Mouse (Mus musculus): ENCODE measurements at regions not wholly inside any gene's neighbourhood (a gene's known extent, or its start where the extent isn't known, plus 50 kb on each side); places are given as distances from the start of the nearest gene placed in this dataset.

- no peak for TF ChIP-seq POLR2A (IDR thresholded peaks at IDR 0.05; ENCODE audit: borderline replicate concordance, low read depth, low read length)
- no peak for TF ChIP-seq CTCF (IDR thresholded peaks at IDR 0.05; ENCODE audit: low read depth, low read length)
Measured at GRCm38 (mm10) chr19:16075512-16076086, 57.0 kb upstream of the Gnaq start.

Measured in bone marrow macrophage, adult 2 months (primary cell).